Mouse (Mus musculus) brain, embryonic 14.5 days (tissue): Measurements from ENCODE around the gene Lamb3.
A peak's percentile ranks its signal among the peaks of the same experiment; 100 is the strongest.

Experiments
- CTCF ChIP-seq: fragments of 200-500 bp; IDR thresholded peaks from 2 replicates; pipeline ENCODE4 v1.5.1; 2012; ENCODE audit warnings: inconsistent platforms, mild to moderate bottlenecking, moderate library complexity, borderline replicate concordance; ENCODE audit not compliant: insufficient read depth, insufficient read length; ENCODE audit errors: extremely low read depth
- POLR2A ChIP-seq: fragments of 200-500 bp; IDR thresholded peaks from 2 replicates; pipeline ENCODE4 v1.6.1; 2012; ENCODE audit warnings: mild to moderate bottlenecking, inconsistent platforms, borderline replicate concordance; ENCODE audit not compliant: poor library complexity, insufficient read depth, insufficient read length, severe bottlenecking; ENCODE audit errors: extremely low read depth

DNA sequence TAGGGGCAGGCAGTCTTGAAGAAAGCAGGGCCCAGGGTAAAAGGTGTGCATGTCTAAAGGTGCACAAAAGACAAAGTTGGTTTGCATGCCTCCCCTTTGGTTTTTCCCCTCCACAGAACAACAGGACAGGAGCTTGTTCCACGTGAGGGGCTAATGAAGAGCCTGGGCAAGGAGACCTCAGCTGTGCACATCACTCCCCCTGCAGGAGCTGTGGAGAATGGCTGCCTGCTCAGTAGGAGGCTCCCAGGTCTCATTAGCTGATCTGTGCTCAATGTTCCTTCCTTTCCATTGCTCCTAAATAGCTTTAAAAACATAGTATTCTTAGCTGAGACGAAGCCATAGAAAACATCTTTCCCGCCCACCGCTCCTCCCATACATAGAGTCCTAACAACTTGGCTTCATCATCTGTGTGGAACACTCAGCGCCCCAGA is 156.3 kb downstream of the Lamb3 start:
- peak; percentile 68 for TF ChIP-seq CTCF
- TF ChIP-seq POLR2A = no peak
